Mouse (Mus musculus): ENCODE data around the gene Mprip.

GRCm38 (mm10) chr11:59674013-59674412, 12.9 kb downstream of the Mprip start:
- TF ChIP-seq CTCF (IDR thresholded peaks at IDR 0.05; ENCODE audit: extremely low read depth, insufficient read depth, low read length) (no peak), POLR2A (IDR thresholded peaks at IDR 0.05; ENCODE audit: extremely low read depth, insufficient read depth, low read length) (no peak)
